Mouse (Mus musculus): ENCODE results near the gene Pptc7. TPM values are rescaled to one million over a fixed set of nuclear protein-coding genes. Genes with fewer than 3 reads are reported as not detected.

Pptc7 gene
- polyA plus RNA-seq (2016; fragmentation: Nextera tagmentation; extraction: Ambion mirVana): 9.9 and 11.9 TPM in 2 replicates

GRCm38 (mm10) chr5:122284183-122285028, at the start of gene Pptc7:
Gene Pptc7 (plus strand): TSS chr5:122284365.
- Histone ChIP-seq H3K27me3 (no peaks in the 10 kb centered on the region), H3K4me2 (replicated peaks) (peak within 1 kb of the TSS; percentile 99), H3K36me3 (0 out of 2 replicates have a peak, but pooled peaks cover 2% of the 10 kb centered on the region), H3K27ac (replicated peaks) (peak within 1 kb of the TSS; percentile 90), H3K9ac (replicated peaks) (peak within 1 kb of the TSS; percentile 96), H3K4me1 (peaks cover 14% of the 10 kb centered on the region), H3K9me3 (no peaks in the 10 kb centered on the region), H3K4me3 (peak within 1 kb of the TSS; percentile 98)
- ATAC-seq (ENCODE audit: low FRiP score, low read depth): peak; percentile 93
- under 1% methylated on average over 103 of the region's 114 CpGs for WGBS

- no peak overlapping the region for H3K4me3 ChIP-seq
Observed at GRCm38 (mm10) chr5:122235196-122235836, 48.8 kb upstream of the Pptc7 start.

DNA sequence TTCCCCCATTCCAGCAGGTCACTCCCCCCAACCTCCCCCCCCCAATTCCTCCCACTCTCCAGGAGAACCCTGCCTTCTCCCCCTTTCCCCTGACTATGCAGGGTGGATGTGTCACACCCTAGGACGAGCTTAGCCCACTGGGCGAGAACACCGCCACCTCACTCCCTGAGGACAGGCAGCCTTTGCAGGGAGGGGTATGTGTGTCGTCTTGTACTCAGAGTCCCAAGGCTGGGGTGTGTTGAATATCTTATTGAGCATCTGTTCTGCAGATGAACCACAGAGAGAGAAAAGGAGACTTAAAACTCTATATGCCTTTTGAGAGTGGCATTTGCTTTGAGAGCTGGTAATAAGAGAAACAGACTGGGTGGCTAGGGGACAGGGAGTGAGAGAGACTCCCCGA, 47.0 kb upstream of the Pptc7 start:
- Histone ChIP-seq H3K27ac (replicated peaks) (no peak overlapping the region), H3K27me3 (no peaks in the 10 kb centered on the region), H3K4me3 (no peak overlapping the region), H3K4me2 (replicated peaks) (no peak overlapping the region), H3K9ac (replicated peaks) (no peak overlapping the region), H3K4me1 (peaks cover 9% of the 10 kb centered on the region; the same call in 1 of the 2 replicates), H3K9me3 (no peaks in the 10 kb centered on the region), H3K36me3 (peaks cover 29% of the 10 kb centered on the region)
- ATAC-seq (ENCODE audit: low FRiP score, low read depth): no peak
- 72% methylated on average over 5 of the region's 5 CpGs for WGBS

More at GRCm38 (mm10) chr5:122235196-122235836, 48.8 kb upstream of the Pptc7 start:
- Histone ChIP-seq H3K27ac (replicated peaks) (no peak overlapping the region), H3K9me3 (no peaks in the 10 kb centered on the region), H3K36me3 (peaks cover 11% of the 10 kb centered on the region), H3K4me1 (peaks cover 9% of the 10 kb centered on the region; the same call in 1 of the 2 replicates), H3K27me3 (no peaks in the 10 kb centered on the region), H3K9ac (replicated peaks) (no peak overlapping the region), H3K4me2 (replicated peaks) (no peak overlapping the region)
- ATAC-seq (ENCODE audit: low FRiP score, low read depth): no peak
- WGBS: 68% methylated on average over 9 of the region's 9 CpGs

GRCm38 (mm10) chr5:122239618-122240017, 44.5 kb upstream of the Pptc7 start:
- Histone ChIP-seq H3K9ac (replicated peaks) (no peak overlapping the region), H3K4me1 (peaks cover 15% of the 10 kb centered on the region; the same call in 1 of the 2 replicates), H3K4me3 (no peak overlapping the region), H3K27ac (replicated peaks) (no peak overlapping the region), H3K4me2 (replicated peaks) (no peak overlapping the region), H3K27me3 (no peaks in the 10 kb centered on the region), H3K36me3 (peaks cover 33% of the 10 kb centered on the region), H3K9me3 (no peaks in the 10 kb centered on the region)
- ATAC-seq (ENCODE audit: low FRiP score, low read depth): no peak
- WGBS: 81% methylated on average over 7 of the region's 7 CpGs

- Histone ChIP-seq H3K4me2 (replicated peaks) (no peak overlapping the region), H3K27ac (replicated peaks) (no peak overlapping the region), H3K27me3 (no peaks in the 10 kb centered on the region), H3K4me1 (peaks cover 19% of the 10 kb centered on the region; the same call in 1 of the 2 replicates), H3K9ac (replicated peaks) (no peak overlapping the region), H3K36me3 (peaks cover 33% of the 10 kb centered on the region), H3K9me3 (no peaks in the 10 kb centered on the region), H3K4me3 (no peak overlapping the region)
- no peak for ATAC-seq (ENCODE audit: low FRiP score, low read depth)
- 88% methylated on average over 11 of the region's 11 CpGs for WGBS
Observed at GRCm38 (mm10) chr5:122240521-122240920, 43.6 kb upstream of the Pptc7 start.

DNA sequence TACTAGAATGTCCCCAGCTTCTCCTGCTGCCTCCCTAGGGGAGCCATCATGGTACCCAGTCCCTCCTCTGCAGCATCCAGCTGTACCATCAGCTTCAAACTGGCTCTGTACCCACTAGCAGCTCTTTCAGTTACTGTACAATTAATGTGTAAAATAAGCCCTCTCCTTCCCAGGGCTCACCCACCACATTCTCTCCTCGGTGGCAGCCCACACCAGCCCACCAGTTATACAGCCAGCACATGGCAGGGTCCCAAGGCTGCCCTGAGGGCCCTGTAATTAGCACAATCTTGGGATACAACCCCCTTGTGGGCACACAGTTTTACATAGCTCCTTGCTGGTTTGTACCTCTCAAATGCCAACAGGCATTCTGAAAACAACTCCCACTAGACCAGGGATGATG, 43.2 kb upstream of the Pptc7 start:
- Histone ChIP-seq H3K4me3 (no peak overlapping the region), H3K4me2 (replicated peaks) (no peak overlapping the region), H3K9me3 (no peaks in the 10 kb centered on the region), H3K27ac (replicated peaks) (no peak overlapping the region), H3K27me3 (no peaks in the 10 kb centered on the region), H3K4me1 (peaks cover 17% of the 10 kb centered on the region; the same call in 1 of the 2 replicates), H3K36me3 (peaks cover 33% of the 10 kb centered on the region), H3K9ac (replicated peaks) (no peak overlapping the region)
- WGBS: 95% methylated on average over 1 of the region's 1 CpGs
- ATAC-seq (ENCODE audit: low FRiP score, low read depth): no peak

DNA sequence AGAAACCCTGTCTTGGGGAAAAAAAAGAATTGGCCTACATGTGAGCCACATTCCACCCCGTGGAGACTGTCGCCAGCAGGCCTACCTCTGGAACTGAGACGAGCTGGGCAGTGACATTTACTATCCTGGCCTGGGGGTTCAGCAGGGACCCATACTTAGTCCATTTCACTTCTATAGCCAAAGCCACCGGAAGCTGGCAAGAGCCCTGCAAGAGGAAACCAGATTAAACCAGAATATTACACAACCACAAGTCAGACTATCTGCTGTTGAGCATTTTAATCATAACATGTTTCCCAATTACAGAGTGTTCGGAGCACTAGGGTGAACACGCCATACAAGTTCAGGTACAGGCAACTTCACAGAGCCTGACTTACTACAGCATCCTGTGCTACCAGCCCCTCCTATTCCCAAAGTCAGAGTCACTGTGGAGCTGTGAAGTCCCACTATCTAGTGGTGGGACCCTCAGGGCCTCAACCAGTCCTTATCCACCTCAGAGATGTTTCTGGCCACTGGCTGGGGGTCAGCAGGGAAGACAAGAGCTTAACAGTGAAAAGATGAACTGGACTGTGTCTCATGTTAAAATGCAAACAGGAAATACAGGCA, 41.5 kb upstream of the Pptc7 start:
- ATAC-seq (ENCODE audit: low FRiP score, low read depth): no peak
- H3K27ac ChIP-seq (replicated peaks): no peak overlapping the region
- peaks cover 15% of the 10 kb centered on the region; the same call in 1 of the 2 replicates for H3K4me1 ChIP-seq
- 91% methylated on average over 6 of the region's 6 CpGs for WGBS
- no peak overlapping the region for H3K9ac ChIP-seq (replicated peaks)
- no peaks in the 10 kb centered on the region for H3K9me3 ChIP-seq
- H3K27me3 ChIP-seq: no peaks in the 10 kb centered on the region
- H3K4me3 ChIP-seq: no peak overlapping the region
- H3K4me2 ChIP-seq (replicated peaks): no peak overlapping the region
- peaks cover 44% of the 10 kb centered on the region for H3K36me3 ChIP-seq

GRCm38 (mm10) chr5:122243781-122244523, 40.2 kb upstream of the Pptc7 start:
- Histone ChIP-seq H3K4me3 (no peak overlapping the region), H3K4me1 (peaks cover 15% of the 10 kb centered on the region; the same call in 1 of the 2 replicates), H3K4me2 (replicated peaks) (no peak overlapping the region), H3K36me3 (peaks cover 55% of the 10 kb centered on the region), H3K27ac (replicated peaks) (0 out of 2 replicates have a peak overlapping the region, but pooled peaks have one; percentile 16), H3K9ac (replicated peaks) (no peak overlapping the region), H3K27me3 (no peaks in the 10 kb centered on the region), H3K9me3 (no peaks in the 10 kb centered on the region)
- WGBS: 80% methylated on average over 17 of the region's 17 CpGs
- no peak for ATAC-seq (ENCODE audit: low FRiP score, low read depth)

- no peak overlapping the region for H3K4me2 ChIP-seq (replicated peaks)
- H3K4me1 ChIP-seq: peaks cover 15% of the 10 kb centered on the region; the same call in 1 of the 2 replicates
- H3K36me3 ChIP-seq: peaks cover 58% of the 10 kb centered on the region
- no peak for ATAC-seq (ENCODE audit: low FRiP score, low read depth)
- H3K9ac ChIP-seq (replicated peaks): no peak overlapping the region
- no peak overlapping the region for H3K27ac ChIP-seq (replicated peaks)
- H3K4me3 ChIP-seq: no peak overlapping the region
- H3K27me3 ChIP-seq: no peaks in the 10 kb centered on the region
- 78% methylated on average over 3 of the region's 3 CpGs for WGBS
- H3K9me3 ChIP-seq: no peaks in the 10 kb centered on the region
Observed at GRCm38 (mm10) chr5:122245186-122245585, 39.0 kb upstream of the Pptc7 start.

DNA sequence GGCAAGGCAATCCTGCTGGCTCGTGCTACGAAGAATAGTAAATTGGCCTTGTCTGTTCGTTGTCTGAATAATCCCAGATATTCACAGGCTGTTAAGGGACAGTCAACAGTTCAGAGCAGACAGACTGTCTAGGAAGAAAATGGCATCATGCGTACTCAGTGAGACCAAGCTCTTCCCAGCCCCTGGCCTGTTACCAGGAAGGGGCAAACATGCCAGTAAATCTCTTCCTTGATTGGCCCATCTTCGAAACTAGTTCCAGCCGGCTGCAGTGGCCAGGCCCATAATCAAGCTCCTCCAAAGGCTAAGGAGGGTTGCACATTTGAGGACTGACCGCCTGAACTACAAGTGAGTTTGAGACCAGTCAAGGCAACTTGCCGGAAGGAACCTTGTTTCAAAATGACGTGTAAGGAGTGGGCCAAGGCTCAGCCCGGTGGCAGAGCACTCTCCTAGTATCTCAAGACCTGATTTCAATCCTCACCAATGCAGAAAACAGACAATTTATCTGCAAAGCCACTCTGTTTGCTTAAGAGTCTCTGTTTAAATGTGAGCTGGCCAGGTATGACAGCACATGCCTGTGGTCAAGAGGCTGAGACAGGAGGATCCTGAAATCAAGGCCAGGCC, 37.5 kb upstream of the Pptc7 start:
- no peaks in the 10 kb centered on the region for H3K27me3 ChIP-seq
- ATAC-seq (ENCODE audit: low FRiP score, low read depth): no peak
- H3K4me3 ChIP-seq: no peak overlapping the region
- H3K4me2 ChIP-seq (replicated peaks): no peak overlapping the region
- no peaks in the 10 kb centered on the region for H3K9me3 ChIP-seq
- no peak overlapping the region for H3K9ac ChIP-seq (replicated peaks)
- H3K27ac ChIP-seq (replicated peaks): no peak overlapping the region
- peaks cover 55% of the 10 kb centered on the region for H3K36me3 ChIP-seq
- H3K4me1 ChIP-seq: peaks cover 15% of the 10 kb centered on the region; the same call in 1 of the 2 replicates
- WGBS: 87% methylated on average over 10 of the region's 10 CpGs

DNA sequence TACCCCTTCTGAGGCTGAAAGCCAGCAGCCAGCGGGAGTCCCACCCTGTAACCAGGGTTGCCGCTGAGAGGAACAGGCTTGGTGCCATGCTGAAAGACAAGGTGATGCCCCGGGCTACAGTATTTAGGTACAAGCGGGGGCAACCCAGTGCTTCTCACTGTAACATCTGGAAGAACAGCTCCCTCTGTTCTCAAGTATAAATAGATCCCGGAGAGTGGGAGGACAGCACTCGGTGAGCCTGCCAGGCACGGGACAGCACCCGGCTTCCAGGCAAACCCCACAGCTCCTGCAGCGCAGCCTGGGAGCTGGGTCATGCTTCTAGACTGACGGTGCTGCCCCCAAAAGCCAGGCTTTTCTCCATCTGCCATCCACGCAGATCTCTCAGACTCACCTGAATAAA, 36.6 kb upstream of the Pptc7 start:
- peaks cover 53% of the 10 kb centered on the region for H3K36me3 ChIP-seq
- H3K9me3 ChIP-seq: no peaks in the 10 kb centered on the region
- H3K27ac ChIP-seq (replicated peaks): no peak overlapping the region
- H3K4me1 ChIP-seq: peaks cover 15% of the 10 kb centered on the region; the same call in 1 of the 2 replicates
- H3K9ac ChIP-seq (replicated peaks): no peak overlapping the region
- no peaks in the 10 kb centered on the region for H3K27me3 ChIP-seq
- no peak for ATAC-seq (ENCODE audit: low FRiP score, low read depth)
- 90% methylated on average over 11 of the region's 11 CpGs for WGBS
- no peak overlapping the region for H3K4me2 ChIP-seq (replicated peaks)
- no peak overlapping the region for H3K4me3 ChIP-seq

All from midbrain, embryonic 12.5 days (tissue).